Mouse (Mus musculus) kidney, embryonic 14.5 days (tissue): ENCODE data around the gene Cttnbp2. TPM values are rescaled to one million over a fixed set of nuclear protein-coding genes. Genes with fewer than 3 reads are reported as not detected.

Experiments used
- ATAC-seq: fragments of 200-750 bp; cut with Nextera tagmentation; 2 replicates; pipeline ENCODE4 v1.8.0; 2017; ENCODE audit warnings: moderate number of reproducible peaks, mild to moderate bottlenecking, moderate TSS enrichment, moderate library complexity; ENCODE audit not compliant: low FRiP score, low TSS enrichment
- H3K27ac ChIP-seq: fragments of 300-500 bp; sonication (generic); 2 replicates; pipeline ENCODE4 v1.5.1; 2014; ENCODE audit warnings: low read depth, mild to moderate bottlenecking, low read length, moderate library complexity, mixed read lengths
- H3K27me3 ChIP-seq: fragments of 300-500 bp; sonication (generic); 2 replicates; pipeline ENCODE4 v1.6.1; 2014; ENCODE audit warnings: mild to moderate bottlenecking, low read length; ENCODE audit not compliant: control insufficient read depth, insufficient read depth
- H3K36me3 ChIP-seq: fragments of 300-500 bp; sonication (generic); 2 replicates; pipeline ENCODE4 v1.6.1; 2014; ENCODE audit warnings: low read length, mixed read lengths; ENCODE audit not compliant: control insufficient read depth, insufficient read depth
- H3K4me1 ChIP-seq: fragments of 300-500 bp; sonication (generic); 2 replicates; pipeline ENCODE4 v1.6.1; 2014; ENCODE audit warnings: low read length, mixed read lengths; ENCODE audit not compliant: control insufficient read depth, insufficient read depth
- H3K4me2 ChIP-seq: fragments of 300-500 bp; sonication (generic); replicated peaks from 2 replicates; pipeline ENCODE4 v1.6.1; 2014; ENCODE audit warnings: low read depth, mild to moderate bottlenecking, low read length
- H3K4me3 ChIP-seq: fragments of 300-500 bp; sonication (generic); 2 replicates; pipeline ENCODE4 v1.5.1; 2014; ENCODE audit warnings: mild to moderate bottlenecking, low read length
- H3K9ac ChIP-seq: fragments of 300-500 bp; sonication (generic); 2 replicates; pipeline ENCODE4 v1.6.1; 2014; ENCODE audit warnings: low read depth, mild to moderate bottlenecking, low read length, moderate library complexity
- H3K9me3 ChIP-seq: fragments of 300-500 bp; sonication (generic); 2 replicates; pipeline ENCODE4 v1.6.1; 2016; ENCODE audit warnings: low read length; ENCODE audit not compliant: control insufficient read depth
- WGBS: fragments of 180-500 bp; shearing (Covaris S2); extraction: QIAGEN DNeasy Blood & Tissue Kit; methylation state at CpG from one replicate; pipeline ENCODE4 v1.1.7; 2014; 5-methylcytosine and 5-hydroxymethylcytosine counted together
- polyA plus RNA-seq: library from polyadenylated mRNA; unstranded; fragments of >200 nt; fragmentation: Nextera tagmentation; extraction: Ambion mirVana; gene quantifications from 2 replicates; pipeline ENCODE4 v1.2.1, GENCODE M21; 2014

Cttnbp2 gene
- polyA plus RNA-seq, 1 experiment from 2014 or later: 25.9 TPM

GRCm38 (mm10) chr6:18373652-18374051 lies 141.0 kb downstream of the Cttnbp2 start:
- Histone ChIP-seq H3K36me3 (no peaks in the 10 kb centered on the region; the same call in 1 of the 2 replicates), H3K4me2 (no peak overlapping the region), H3K27ac (peak overlapping the region; percentile 38; the same call in 1 of the 2 replicates), H3K9ac (no peak overlapping the region), H3K9me3 (no peaks in the 10 kb centered on the region), H3K27me3 (no peaks in the 10 kb centered on the region), H3K4me3 (no peak overlapping the region), H3K4me1 (no peaks in the 10 kb centered on the region)
- 73% methylated on average over 1 of the region's 1 CpGs for WGBS
- ATAC-seq: no peak

GRCm38 (mm10) chr6:18372447-18373228 lies 142.0 kb downstream of the Cttnbp2 start:
- no peaks in the 10 kb centered on the region for H3K27me3 ChIP-seq
- no peaks in the 10 kb centered on the region; the same call in 1 of the 2 replicates for H3K36me3 ChIP-seq
- 22% methylated on average over 7 of the region's 7 CpGs for WGBS
- H3K4me3 ChIP-seq: no peak overlapping the region
- H3K4me2 ChIP-seq: no peak overlapping the region
- ATAC-seq: peak; percentile 76; the same call in 1 of the 2 replicates
- no peaks in the 10 kb centered on the region for H3K4me1 ChIP-seq
- H3K9me3 ChIP-seq: no peaks in the 10 kb centered on the region
- H3K9ac ChIP-seq: no peak overlapping the region
- H3K27ac ChIP-seq: no peak overlapping the region

GRCm38 (mm10) chr6:18369723-18370122 lies 144.9 kb downstream of the Cttnbp2 start:
- WGBS: 85% methylated on average over 4 of the region's 4 CpGs
- no peaks in the 10 kb centered on the region; the same call in 1 of the 2 replicates for H3K36me3 ChIP-seq
- no peaks in the 10 kb centered on the region for H3K27me3 ChIP-seq
- no peak overlapping the region for H3K4me2 ChIP-seq
- no peak overlapping the region for H3K4me3 ChIP-seq
- H3K27ac ChIP-seq: no peak overlapping the region
- H3K9ac ChIP-seq: no peak overlapping the region
- H3K9me3 ChIP-seq: no peaks in the 10 kb centered on the region
- no peak for ATAC-seq
- H3K4me1 ChIP-seq: no peaks in the 10 kb centered on the region

- WGBS: 72% methylated on average over 3 of the region's 3 CpGs
- ATAC-seq: no peak
Observed at GRCm38 (mm10) chr6:18369054-18369453, 145.6 kb downstream of the Cttnbp2 start.

GRCm38 (mm10) chr6:18362232-18362631 lies 152.4 kb downstream of the Cttnbp2 start:
- H3K4me1 ChIP-seq: no peaks in the 10 kb centered on the region
- no peak overlapping the region for H3K9ac ChIP-seq
- ATAC-seq: no peak
- H3K4me3 ChIP-seq: no peak overlapping the region
- WGBS: 91% methylated on average over 5 of the region's 5 CpGs
- H3K4me2 ChIP-seq: no peak overlapping the region
- H3K36me3 ChIP-seq: no peaks in the 10 kb centered on the region
- no peaks in the 10 kb centered on the region for H3K9me3 ChIP-seq
- H3K27ac ChIP-seq: no peak overlapping the region
- H3K27me3 ChIP-seq: no peaks in the 10 kb centered on the region

More at GRCm38 (mm10) chr6:18369054-18369453, 145.6 kb downstream of the Cttnbp2 start:
- Histone ChIP-seq H3K27me3 (no peaks in the 10 kb centered on the region), H3K27ac (no peak overlapping the region), H3K4me1 (no peaks in the 10 kb centered on the region), H3K4me3 (no peak overlapping the region), H3K4me2 (no peak overlapping the region), H3K36me3 (no peaks in the 10 kb centered on the region; the same call in 1 of the 2 replicates), H3K9ac (no peak overlapping the region), H3K9me3 (no peaks in the 10 kb centered on the region)

GRCm38 (mm10) chr6:18360955-18361354 lies 153.7 kb downstream of the Cttnbp2 start:
- Histone ChIP-seq H3K4me2 (no peak overlapping the region), H3K4me3 (no peak overlapping the region), H3K9me3 (no peaks in the 10 kb centered on the region), H3K9ac (no peak overlapping the region), H3K36me3 (no peaks in the 10 kb centered on the region), H3K27me3 (no peaks in the 10 kb centered on the region), H3K4me1 (no peaks in the 10 kb centered on the region), H3K27ac (no peak overlapping the region)
- ATAC-seq: no peak

- H3K4me2 ChIP-seq: no peak overlapping the region
- no peak overlapping the region for H3K27ac ChIP-seq
- no peaks in the 10 kb centered on the region for H3K27me3 ChIP-seq
- ATAC-seq: no peak
- no peaks in the 10 kb centered on the region for H3K4me1 ChIP-seq
- 87% methylated on average over 1 of the region's 1 CpGs for WGBS
- no peak overlapping the region for H3K9ac ChIP-seq
- no peaks in the 10 kb centered on the region for H3K36me3 ChIP-seq
- H3K4me3 ChIP-seq: no peak overlapping the region
- H3K9me3 ChIP-seq: no peaks in the 10 kb centered on the region
Observed at GRCm38 (mm10) chr6:18360154-18360553, 154.5 kb downstream of the Cttnbp2 start.

GRCm38 (mm10) chr6:18349153-18349858 lies 165.3 kb downstream of the Cttnbp2 start:
- H3K4me1 ChIP-seq: no peaks in the 10 kb centered on the region
- H3K27ac ChIP-seq: no peak overlapping the region
- no peak overlapping the region for H3K4me3 ChIP-seq
- H3K36me3 ChIP-seq: no peaks in the 10 kb centered on the region
- H3K4me2 ChIP-seq: no peak overlapping the region
- peak; percentile 81 for ATAC-seq
- H3K27me3 ChIP-seq: no peaks in the 10 kb centered on the region
- no peak overlapping the region for H3K9ac ChIP-seq
- no peaks in the 10 kb centered on the region for H3K9me3 ChIP-seq
- WGBS: 26% methylated on average over 3 of the region's 3 CpGs

- Histone ChIP-seq H3K4me1 (no peaks in the 10 kb centered on the region), H3K36me3 (no peaks in the 10 kb centered on the region), H3K4me3 (no peak overlapping the region), H3K9me3 (no peaks in the 10 kb centered on the region), H3K4me2 (no peak overlapping the region), H3K27ac (no peak overlapping the region), H3K9ac (no peak overlapping the region), H3K27me3 (no peaks in the 10 kb centered on the region)
- WGBS: 39% methylated on average over 2 of the region's 2 CpGs
- peak; percentile 88 for ATAC-seq
Observed at GRCm38 (mm10) chr6:18344272-18344671, 170.4 kb downstream of the Cttnbp2 start.
